ENCODE assay signal across 32 mouse cellular contexts in genomic region chr14:31327196-31327595, GRCm38 (mm10). TPM values are rescaled to one million over a fixed set of nuclear protein-coding genes. Genes with fewer than 3 reads are reported as not detected.
A peak's percentile ranks its signal among the peaks of the same experiment; 100 is the strongest.
DNase-seq lines count a peak whose midpoint lies in the region.
"Had no signal": no experiment of that assay in that cellular context is flagged by ENCODE, and none has a peak within 500 bp of the region (broad histone marks: within the 10 kb centered on the region; RNA-seq: fewer than 3 reads in every experiment).

No protein-coding gene starts in this region.

- no peak overlapping the region for H3K4me3 ChIP-seq in heart, embryonic 10.5 days
- H3K4me3 ChIP-seq: embryonic facial prominence, embryonic 13.5 days; erythroblast, embryonic 14.5 days; gastrocnemius, adult 2 months; heart, adult 2 months; hindbrain, embryonic 12.5 days; limb, embryonic 15.5 days; midbrain, embryonic 12.5 days; myocyte; neural tube, embryonic 12.5 days had no signal

- H3K36me3 ChIP-seq in heart, embryonic 10.5 days: no peaks in the 10 kb centered on the region
- no peaks in the 10 kb centered on the region for H3K36me3 ChIP-seq in splenic B cell, adult 2 months (ENCODE audit: control insufficient read depth, insufficient read depth, low read length, poor library complexity, severe bottlenecking)
- H3K36me3 ChIP-seq: embryonic facial prominence, embryonic 13.5 days; G1E; hindbrain, embryonic 12.5 days; limb, embryonic 15.5 days; midbrain, embryonic 12.5 days; neural tube, embryonic 12.5 days had no signal

- H3K27ac ChIP-seq in heart, embryonic 10.5 days: no peak overlapping the region
- H3K27ac ChIP-seq: embryonic facial prominence, embryonic 13.5 days; gastrocnemius, adult 2 months; heart, adult 2 months; hindbrain, embryonic 12.5 days; hindbrain, postnatal 0 days; limb, embryonic 15.5 days; liver, embryonic 14.5 days; midbrain, embryonic 12.5 days; neural tube, embryonic 12.5 days had no signal

- H3K9me3 ChIP-seq in heart, embryonic 10.5 days: no peaks in the 10 kb centered on the region
- H3K9me3 ChIP-seq: embryonic facial prominence, embryonic 13.5 days; G1E; hindbrain, embryonic 12.5 days; limb, embryonic 15.5 days; midbrain, embryonic 12.5 days; neural tube, embryonic 12.5 days had no signal

- DNase-seq in heart, embryonic 10.5 days (ENCODE audit: low spot score): peak; percentile 63
- DNase-seq in heart, postnatal 14 days: no peak
- DNase-seq in 416B (ENCODE audit: low read depth) (peak; percentile 56), ES-CJ7 (ENCODE audit: low read depth, low spot score) (peak; percentile 50)
- DNase-seq in splenic B cell, adult 2 months (ENCODE audit: low read depth, low spot score): peak; percentile 29
- no peak for DNase-seq in embryo, embryonic 10.5 days (ENCODE audit: low spot score)
- DNase-seq in thymus, postnatal 10 days (ENCODE audit: low spot score in 2 of 2): no peak
- DNase-seq: adrenal gland, postnatal 25 days; B cell, adult 2 months; cerebellum, adult 11-12 months; cerebellum, adult 9-11 months; gastrocnemius, adult 2 months; gastrocnemius, postnatal 36 days; kidney, adult 9 months; kidney, postnatal 10 days; layer of hippocampus, postnatal 36 days; left cerebral cortex, postnatal 4 days; lung, embryonic 14.5 days; lung, postnatal 14 days; right cerebral cortex, adult 18-20 months; thymus, postnatal 25 days had no signal

- WGBS in heart, embryonic 10.5 days: 87% methylated on average over 1 of the region's 1 CpGs

- intact Hi-C loops in heart, postnatal 14 days (cut with DNase I): no loop called here

- peaks cover 20% of the 10 kb centered on the region; the same call in 1 of the 2 replicates for H3K27me3 ChIP-seq in heart, embryonic 10.5 days (ENCODE audit: insufficient read depth, poor library complexity, severe bottlenecking)
- H3K27me3 ChIP-seq in splenic B cell, adult 2 months (ENCODE audit: control insufficient read depth, insufficient read depth, low read length, poor library complexity, severe bottlenecking): no peaks in the 10 kb centered on the region
- H3K27me3 ChIP-seq: hindbrain, embryonic 12.5 days; limb, embryonic 15.5 days; neural tube, embryonic 12.5 days had no signal

- H3K4me1 ChIP-seq in heart, embryonic 10.5 days: peaks cover 11% of the 10 kb centered on the region
- H3K4me1 ChIP-seq: neural tube, embryonic 12.5 days had no signal

RNA-seq across cellular contexts. Expression of gene Dnah1, which starts 3.5 kb away (rescaled TPM):
- 1.6 and 2.8 TPM in 2 replicates for polyA plus RNA-seq in heart, embryonic 10.5 days (2016; fragmentation: Nextera tagmentation; extraction: Ambion mirVana)
- under 1 TPM; 0.07 to 0.14 TPM for total RNA-seq in heart, postnatal 14 days (2021)
- polyA plus RNA-seq: erythroblast, embryonic 14.5 days; G1E had no signal

RNA-seq across cellular contexts. Expression of gene Capn7, which starts 9.2 kb away (rescaled TPM):
- 37.1 and 40.8 TPM in 2 replicates for polyA plus RNA-seq in heart, embryonic 10.5 days (2016; fragmentation: Nextera tagmentation; extraction: Ambion mirVana)
- total RNA-seq in heart, postnatal 14 days (2021): 10 to 100 TPM; 31.3 to 31.5 TPM

Comparison
In these comparisons a context has a peak if more than half of its experiments do, and no peak if none do; other contexts are left out.
1. DNase-seq: peak in heart, embryonic 10.5 days (single experiment), 416B (single experiment), ES-CJ7 (single experiment) and splenic B cell, adult 2 months (single experiment); none in heart, postnatal 14 days (0 of 2), embryo, embryonic 10.5 days (single experiment) and thymus, postnatal 10 days (0 of 2).